ENCODE assay signal across 13 mouse cellular contexts in the genomic region with DNA sequence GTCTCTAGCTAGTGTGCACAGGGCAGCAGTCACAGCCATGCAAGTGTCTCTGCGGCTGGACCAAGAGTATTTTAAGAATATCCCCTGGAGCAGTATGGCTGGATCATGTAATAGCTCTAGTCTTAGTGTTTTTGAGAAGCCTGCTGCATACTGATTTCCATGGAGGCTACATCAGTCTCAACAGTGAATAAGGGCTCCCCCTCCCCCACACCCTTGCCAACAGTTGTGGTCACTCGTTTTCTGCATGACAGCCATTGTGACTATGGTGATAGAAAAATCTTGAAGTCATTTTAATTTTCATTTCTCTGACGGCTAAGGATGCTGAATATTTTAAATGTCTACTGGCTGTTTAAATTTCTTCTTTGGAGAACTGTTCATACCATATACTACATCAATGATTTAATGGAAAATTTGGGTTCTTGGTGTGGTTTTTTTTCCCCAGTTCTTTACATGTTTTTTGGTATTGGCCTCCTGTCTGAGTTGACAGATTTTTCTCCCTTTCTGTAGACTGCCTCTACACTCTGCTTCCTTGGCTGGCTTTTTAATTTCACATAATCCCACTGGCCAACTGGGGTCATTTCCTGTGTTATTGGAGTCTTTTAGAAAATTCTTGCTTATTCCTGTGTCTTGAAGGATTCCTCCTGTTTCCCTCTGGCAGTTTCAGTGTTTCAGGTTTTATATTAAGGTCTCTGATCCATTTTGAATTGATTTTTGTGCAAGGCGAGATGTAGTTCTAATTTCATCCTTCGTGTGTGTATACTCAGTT. TPM values are rescaled to one million over a fixed set of nuclear protein-coding genes. Genes with fewer than 3 reads are reported as not detected.
A peak's percentile ranks its signal among the peaks of the same experiment; 100 is the strongest.
DNase-seq lines count a peak whose midpoint lies in the region; ATAC-seq lines count a peak whose summit lies in the region.
"Had no signal": no experiment of that assay in that cellular context is flagged by ENCODE, and none has a peak within 500 bp of the region (broad histone marks: within the 10 kb centered on the region; RNA-seq: fewer than 3 reads in every experiment).

No protein-coding gene starts in this region.

- 64% methylated on average over 5 of the region's 5 CpGs for WGBS in heart, embryonic 15.5 days
- 73% methylated on average over 5 of the region's 5 CpGs for WGBS in heart, embryonic 10.5 days
- 57% methylated on average over 5 of the region's 5 CpGs for WGBS in lung, embryonic 15.5 days
- WGBS in kidney, embryonic 16.5 days, result 59% methylated on average over 5 of the region's 5 CpGs

- no peaks in the 10 kb centered on the region for H3K36me3 ChIP-seq in heart, embryonic 15.5 days
- H3K36me3 ChIP-seq in heart, embryonic 10.5 days, result no peaks in the 10 kb centered on the region
- H3K36me3 ChIP-seq in lung, embryonic 15.5 days, result no peaks in the 10 kb centered on the region
- H3K36me3 ChIP-seq in kidney, embryonic 16.5 days (ENCODE audit: insufficient read depth, low read length), result no peaks in the 10 kb centered on the region

- ATAC-seq in heart, embryonic 15.5 days (replicated peaks; ENCODE audit: insufficient number of reproducible peaks, insufficient read depth, low FRiP score, low read depth), result no peak
- no peak for ATAC-seq in lung, embryonic 15.5 days (ENCODE audit: borderline replicate concordance, extremely low read depth, low FRiP score, low TSS enrichment)
- no peak; the same call in 1 of the 2 replicates for ATAC-seq in kidney, embryonic 16.5 days (ENCODE audit: low FRiP score, low TSS enrichment)
- ATAC-seq: activated CD4-positive, CD25-positive, alpha-beta regulatory T cell, adult 4 months had no signal

- H3K27me3 ChIP-seq in heart, embryonic 15.5 days, result no peaks in the 10 kb centered on the region
- H3K27me3 ChIP-seq in heart, embryonic 10.5 days (ENCODE audit: insufficient read depth, poor library complexity, severe bottlenecking), result no peaks in the 10 kb centered on the region
- H3K27me3 ChIP-seq in lung, embryonic 15.5 days, result no peaks in the 10 kb centered on the region
- no peaks in the 10 kb centered on the region for H3K27me3 ChIP-seq in kidney, embryonic 16.5 days (ENCODE audit: insufficient read depth, low read length)

- H3K4me2 ChIP-seq in heart, embryonic 15.5 days, result no peak overlapping the region
- no peak overlapping the region for H3K4me2 ChIP-seq in lung, embryonic 15.5 days
- H3K4me2 ChIP-seq in kidney, embryonic 16.5 days (replicated peaks; ENCODE audit: low read depth, low read length), result no peak overlapping the region

- H3K4me3 ChIP-seq in heart, embryonic 15.5 days, result no peak overlapping the region
- no peak overlapping the region for H3K4me3 ChIP-seq in heart, embryonic 10.5 days
- H3K4me3 ChIP-seq in lung, embryonic 15.5 days, result no peak overlapping the region
- H3K4me3 ChIP-seq in kidney, embryonic 16.5 days (ENCODE audit: low read length), result no peak overlapping the region

- DNase-seq in heart, embryonic 10.5 days (ENCODE audit: low spot score), result no peak
- DNase-seq in lung, postnatal 14 days, result no peak
- peak; percentile 43 for DNase-seq in lung, postnatal 10 days
- DNase-seq in adrenal gland, postnatal 14 days, result no peak
- no peak for DNase-seq in layer of hippocampus, adult 9-10 months (ENCODE audit: low spot score)
- DNase-seq: cerebellum, adult 18-20 months; spleen, adult 18-20 months; thymus, adult 18-20 months had no signal

- H3K9ac ChIP-seq in heart, embryonic 15.5 days, result no peak overlapping the region
- H3K9ac ChIP-seq in lung, embryonic 15.5 days, result no peak overlapping the region
- H3K9ac ChIP-seq in kidney, embryonic 16.5 days (replicated peaks; ENCODE audit: low read length), result no peak overlapping the region
- H3K9ac ChIP-seq: liver, embryonic 14.5 days had no signal

- H3K9me3 ChIP-seq in heart, embryonic 15.5 days (replicated peaks), result no peaks in the 10 kb centered on the region
- H3K9me3 ChIP-seq in heart, embryonic 10.5 days, result no peaks in the 10 kb centered on the region
- no peaks in the 10 kb centered on the region for H3K9me3 ChIP-seq in lung, embryonic 15.5 days
- no peaks in the 10 kb centered on the region for H3K9me3 ChIP-seq in kidney, embryonic 16.5 days (ENCODE audit: low read length)

- peaks cover 3% of the 10 kb centered on the region for H3K4me1 ChIP-seq in heart, embryonic 15.5 days (replicated peaks)
- peaks cover 4% of the 10 kb centered on the region; the same call in 1 of the 2 replicates for H3K4me1 ChIP-seq in heart, embryonic 10.5 days
- peaks cover 19% of the 10 kb centered on the region for H3K4me1 ChIP-seq in lung, embryonic 15.5 days
- peaks cover 29% of the 10 kb centered on the region for H3K4me1 ChIP-seq in kidney, embryonic 16.5 days (ENCODE audit: insufficient read depth, low read length)

- H3K27ac ChIP-seq in heart, embryonic 15.5 days, result peak overlapping the region; percentile 15; the same call in 1 of the 2 replicates
- H3K27ac ChIP-seq in heart, embryonic 10.5 days, result no peak overlapping the region
- peak overlapping the region; percentile 71 for H3K27ac ChIP-seq in lung, embryonic 15.5 days
- peak overlapping the region; percentile 84 for H3K27ac ChIP-seq in kidney, embryonic 16.5 days (ENCODE audit: low read length)
- H3K27ac ChIP-seq: liver, embryonic 14.5 days had no signal

RNA-seq across cellular contexts. Expression of a gene that starts 13.8 kb away (rescaled TPM):
- 0.20 and 0.24 TPM in 2 replicates for polyA plus RNA-seq in heart, embryonic 15.5 days (2015; fragmentation: Nextera tagmentation; extraction: Ambion mirVana)
- 0.33 and 0.55 TPM in 2 replicates for polyA plus RNA-seq in heart, embryonic 10.5 days (2016; fragmentation: Nextera tagmentation; extraction: Ambion mirVana)
- polyA plus RNA-seq in lung, embryonic 15.5 days (2015; fragmentation: Nextera tagmentation; extraction: Ambion mirVana), result 0.97 and 1.3 TPM in 2 replicates
- polyA plus RNA-seq in kidney, embryonic 16.5 days (2015; fragmentation: Nextera tagmentation; extraction: Ambion mirVana), result 15.6 and 16.5 TPM in 2 replicates
- 4.4 and 5.3 TPM in 2 replicates for total RNA-seq in adrenal gland, postnatal 14 days (2021)
